Mouse (Mus musculus): ENCODE measurements at regions not wholly inside any gene's neighbourhood (a gene's known extent, or its start where the extent isn't known, plus 50 kb on each side); places are given as distances from the start of the nearest gene placed in this dataset.
"Not testable (repeated sequence)": the region's sequence is repeated elsewhere in the genome, so short reads cannot be mapped to it uniquely, and the experiment has no call there.

- ATAC-seq: not testable (repeated sequence)
Observed at GRCm38 (mm10) chrX:105655591-105655990, 108.5 kb upstream of the Fgf16 start.

DNA sequence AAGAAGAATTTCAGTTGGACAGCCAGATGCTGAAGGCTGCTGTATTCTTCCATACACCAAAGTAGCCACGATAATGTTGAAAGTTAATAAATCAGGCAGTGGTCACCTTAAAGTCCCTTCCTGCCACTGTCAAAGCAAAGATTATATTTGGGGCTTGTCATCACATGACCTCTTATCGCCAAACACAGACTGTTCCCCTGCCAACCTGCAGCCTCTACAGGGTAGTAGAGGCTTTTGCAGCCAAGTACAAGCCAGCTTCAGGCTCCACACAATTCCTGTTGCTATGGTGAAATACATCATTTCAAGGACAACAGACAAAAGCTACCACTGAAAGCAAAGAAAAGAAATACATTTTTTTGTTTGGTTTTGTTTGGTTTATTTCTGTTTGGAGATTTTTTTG is 93.5 kb upstream of the Fgf16 start:
- ATAC-seq: no peak

DNA sequence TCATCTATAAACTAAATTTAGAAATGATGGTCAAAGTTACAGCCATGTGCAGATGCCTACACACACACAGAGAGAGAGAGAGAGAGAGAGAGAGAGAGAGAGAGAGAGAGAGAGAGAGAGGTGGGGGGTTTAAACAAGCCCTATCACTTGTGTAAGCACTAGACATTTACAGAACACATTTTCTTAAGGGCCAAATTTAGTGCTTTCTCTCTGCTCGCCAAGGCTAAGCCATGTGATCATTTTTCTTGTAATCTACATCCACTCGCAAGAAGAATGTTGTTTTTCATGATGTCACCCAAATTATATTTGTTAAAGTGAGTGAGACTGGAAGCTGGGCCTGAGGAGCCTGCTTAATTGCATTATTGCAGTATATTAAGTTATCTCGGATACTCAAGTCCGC is 92.8 kb upstream of the Fgf16 start:
- ATAC-seq: no peak

GRCm38 (mm10) chrX:105674860-105675259 is 89.2 kb upstream of the Fgf16 start:
- no peak for ATAC-seq

DNA sequence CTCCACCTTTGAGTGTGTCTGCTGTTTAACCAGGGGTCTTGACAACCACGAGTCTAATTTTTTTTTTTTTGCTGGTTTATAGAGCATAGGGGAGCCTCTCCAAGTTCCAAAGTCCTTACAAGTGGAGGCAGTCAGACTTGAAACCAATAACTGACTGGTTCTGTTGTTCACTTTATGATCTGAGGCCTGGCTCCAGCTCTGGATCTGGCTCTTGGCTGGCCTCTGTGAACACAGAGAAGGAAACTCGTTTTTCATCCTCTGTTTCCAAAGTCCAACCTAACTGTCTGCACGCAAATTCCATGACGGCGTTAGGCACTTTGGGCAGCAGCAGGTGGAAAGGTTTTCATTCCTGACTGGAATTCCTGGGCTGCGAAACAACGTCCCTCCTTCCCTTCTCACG is 80.4 kb upstream of the Fgf16 start:
- no peak for ATAC-seq

DNA sequence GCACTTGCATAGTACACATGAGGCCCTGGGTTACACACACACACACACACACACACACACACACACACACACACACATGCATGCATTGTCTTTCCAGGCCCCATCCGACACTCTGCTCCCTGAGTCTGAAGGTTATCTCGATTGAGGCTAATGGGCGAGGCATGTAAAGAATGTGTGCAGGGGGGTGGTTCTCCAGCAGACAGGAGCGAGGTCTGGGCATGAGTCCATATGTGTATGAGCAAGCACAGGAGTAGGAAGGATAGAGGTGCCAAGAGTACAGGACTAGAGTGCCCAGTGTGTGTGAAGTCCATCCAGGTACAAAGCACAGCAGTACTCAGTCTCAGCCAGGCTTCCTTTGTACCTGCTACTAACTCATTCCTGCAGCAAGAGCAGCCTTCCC is 79.6 kb upstream of the Fgf16 start:
- no peak for ATAC-seq

DNA sequence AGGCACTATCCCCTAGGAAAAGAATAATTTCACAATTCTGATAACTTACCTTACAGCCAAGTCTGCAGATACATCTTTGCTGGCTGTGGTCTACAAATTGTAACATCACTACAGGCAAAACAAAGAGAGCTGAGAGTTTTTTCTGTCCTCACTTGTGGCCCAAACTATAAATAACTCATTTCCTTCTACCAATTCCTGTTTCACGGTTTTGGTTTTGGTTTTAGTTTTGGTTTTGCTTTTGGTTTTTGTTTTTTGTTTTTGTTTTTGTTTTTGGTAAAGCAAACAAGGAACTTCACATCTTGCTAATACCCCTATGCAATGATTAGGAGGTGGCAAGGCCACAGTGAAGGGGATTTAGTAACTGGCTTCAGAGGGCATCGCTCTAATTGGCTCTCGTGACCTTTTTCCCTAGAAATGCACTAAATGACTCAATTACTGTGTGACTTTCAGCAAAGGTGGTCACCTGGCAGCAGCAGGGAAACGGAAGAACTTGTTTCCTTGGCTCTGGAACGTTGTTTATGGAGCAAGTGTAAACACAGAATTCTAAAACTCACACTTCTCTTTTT is 53.3 kb upstream of the Fgf16 start:
- peak; percentile 54 for ATAC-seq
